Mouse (Mus musculus): Measurements from ENCODE around the gene Ap1g2. TPM values are rescaled to one million over a fixed set of nuclear protein-coding genes. Genes with fewer than 3 reads are reported as not detected.

Ap1g2 gene
- polyA plus RNA-seq, 1 experiment from 2014 or later: 16.3 TPM

- peaks cover 21% of the 10 kb centered on the region for H3K4me1 ChIP-seq (replicated peaks)
- H3K4me3 ChIP-seq (replicated peaks): no peak overlapping the region
- no peak for ATAC-seq (ENCODE audit: insufficient read depth)
- no peaks in the 10 kb centered on the region for H3K36me3 ChIP-seq (replicated peaks)
- H3K27ac ChIP-seq (replicated peaks): no peak overlapping the region
- H3K9ac ChIP-seq: no peak overlapping the region
- WGBS (ENCODE audit: insufficient replicate concordance): 83% methylated on average over 17 of the region's 17 CpGs
- no peaks in the 10 kb centered on the region for H3K9me3 ChIP-seq (replicated peaks)
- H3K27me3 ChIP-seq: peaks cover 8% of the 10 kb centered on the region
- H3K4me2 ChIP-seq: no peak overlapping the region
Observed at GRCm38 (mm10) chr14:55053708-55054190, 52.6 kb downstream of the Ap1g2 start.

GRCm38 (mm10) chr14:55053050-55053449 is 53.3 kb downstream of the Ap1g2 start:
- no peak overlapping the region for H3K9ac ChIP-seq
- peaks cover 8% of the 10 kb centered on the region for H3K27me3 ChIP-seq
- no peak overlapping the region for H3K4me2 ChIP-seq
- WGBS (ENCODE audit: insufficient replicate concordance): 63% methylated on average over 4 of the region's 4 CpGs
- no peaks in the 10 kb centered on the region for H3K36me3 ChIP-seq (replicated peaks)
- no peak overlapping the region for H3K4me3 ChIP-seq (replicated peaks)
- no peaks in the 10 kb centered on the region for H3K9me3 ChIP-seq (replicated peaks)
- ATAC-seq (ENCODE audit: insufficient read depth): no peak
- peaks cover 14% of the 10 kb centered on the region for H3K4me1 ChIP-seq (replicated peaks)
- H3K27ac ChIP-seq (replicated peaks): no peak overlapping the region

- no peak for ATAC-seq (ENCODE audit: insufficient read depth)
- H3K27ac ChIP-seq (replicated peaks): no peak overlapping the region
- H3K4me1 ChIP-seq (replicated peaks): peaks cover 10% of the 10 kb centered on the region; the same call in 1 of the 2 replicates
- H3K36me3 ChIP-seq (replicated peaks): no peaks in the 10 kb centered on the region
- H3K4me3 ChIP-seq (replicated peaks): no peak overlapping the region
- H3K4me2 ChIP-seq: no peak overlapping the region
- no peak overlapping the region for H3K9ac ChIP-seq
- 73% methylated on average over 9 of the region's 9 CpGs for WGBS (ENCODE audit: insufficient replicate concordance)
- H3K9me3 ChIP-seq (replicated peaks): no peaks in the 10 kb centered on the region
- H3K27me3 ChIP-seq: peaks cover 8% of the 10 kb centered on the region
Observed at GRCm38 (mm10) chr14:55052496-55052895, 53.9 kb downstream of the Ap1g2 start.

Other genes with a start within 250 kb of the Ap1g2 start
- gene Homez, start 235.6 kb downstream of the Ap1g2 start, polyA plus RNA-seq (2015; fragmentation: Nextera tagmentation; extraction: Ambion mirVana): 1.6 and 2.6 TPM in 2 replicates
- gene Ppp1r3e, start 229.0 kb downstream of the Ap1g2 start, polyA plus RNA-seq (2015; fragmentation: Nextera tagmentation; extraction: Ambion mirVana): 0.33 and 0.63 TPM in 2 replicates
- gene Bcl2l2, start 223.2 kb downstream of the Ap1g2 start, polyA plus RNA-seq (2015; fragmentation: Nextera tagmentation; extraction: Ambion mirVana): 0.46 and 0.82 TPM in 2 replicates
- gene Gm20521, start 223.2 kb downstream of the Ap1g2 start, polyA plus RNA-seq (2015; fragmentation: Nextera tagmentation; extraction: Ambion mirVana): not detected in 2 replicates
- 38.6 and 46.2 TPM in 2 replicates for gene Pabpn1, start 214.1 kb downstream of the Ap1g2 start, polyA plus RNA-seq (2015; fragmentation: Nextera tagmentation; extraction: Ambion mirVana)
- 2.2 TPM in 2 replicates for gene Slc22a17, start 193.5 kb downstream of the Ap1g2 start, polyA plus RNA-seq (2015; fragmentation: Nextera tagmentation; extraction: Ambion mirVana)
- gene Efs, start 180.5 kb downstream of the Ap1g2 start, polyA plus RNA-seq (2015; fragmentation: Nextera tagmentation; extraction: Ambion mirVana): 0.62 and 0.63 TPM in 2 replicates
- gene Il25, start 173.9 kb downstream of the Ap1g2 start, polyA plus RNA-seq (2015; fragmentation: Nextera tagmentation; extraction: Ambion mirVana): not detected in 2 replicates
- gene Cmtm5, start 170.3 kb downstream of the Ap1g2 start, polyA plus RNA-seq (2015; fragmentation: Nextera tagmentation; extraction: Ambion mirVana): 0.18 TPM in 1 of 2 replicates, not detected in the other
- 0.68 and 0.69 TPM in 2 replicates for gene Myh6, start 139.7 kb downstream of the Ap1g2 start, polyA plus RNA-seq (2015; fragmentation: Nextera tagmentation; extraction: Ambion mirVana)
- gene Gm17428, start 129.7 kb downstream of the Ap1g2 start, polyA plus RNA-seq (2015; fragmentation: Nextera tagmentation; extraction: Ambion mirVana): not detected in 2 replicates
- 3.6 and 3.8 TPM in 2 replicates for gene Myh7, start 112.0 kb downstream of the Ap1g2 start, polyA plus RNA-seq (2015; fragmentation: Nextera tagmentation; extraction: Ambion mirVana)
- gene Ngdn, start 91.1 kb downstream of the Ap1g2 start, polyA plus RNA-seq (2015; fragmentation: Nextera tagmentation; extraction: Ambion mirVana): 34.0 and 34.6 TPM in 2 replicates
- gene Zfhx2, start 14.3 kb downstream of the Ap1g2 start, polyA plus RNA-seq (2015; fragmentation: Nextera tagmentation; extraction: Ambion mirVana): 1.2 and 1.6 TPM in 2 replicates
- gene Thtpa, start 11.8 kb downstream of the Ap1g2 start, polyA plus RNA-seq (2015; fragmentation: Nextera tagmentation; extraction: Ambion mirVana): 4.4 and 6.2 TPM in 2 replicates
- gene Jph4, start 10.3 kb upstream of the Ap1g2 start, polyA plus RNA-seq (2015; fragmentation: Nextera tagmentation; extraction: Ambion mirVana): 0.02 TPM in 1 of 2 replicates, not detected in the other
- gene Dhrs2, start 115.4 kb upstream of the Ap1g2 start, polyA plus RNA-seq (2015; fragmentation: Nextera tagmentation; extraction: Ambion mirVana): not detected in 2 replicates